Mouse (Mus musculus) stomach, postnatal 0 days (tissue): ENCODE data around the gene Zranb2.

Experiments used
- CTCF ChIP-seq: IDR thresholded peaks from 2 replicates; pipeline ENCODE4 v1.5.1; 2016; ENCODE audit warnings: antibody characterized with exemption, low read depth, mild to moderate bottlenecking, moderate library complexity
- EP300 ChIP-seq: optimal IDR thresholded peaks from 2 replicates; pipeline ENCODE3; 2016; ENCODE audit warnings: antibody characterized with exemption

DNA sequence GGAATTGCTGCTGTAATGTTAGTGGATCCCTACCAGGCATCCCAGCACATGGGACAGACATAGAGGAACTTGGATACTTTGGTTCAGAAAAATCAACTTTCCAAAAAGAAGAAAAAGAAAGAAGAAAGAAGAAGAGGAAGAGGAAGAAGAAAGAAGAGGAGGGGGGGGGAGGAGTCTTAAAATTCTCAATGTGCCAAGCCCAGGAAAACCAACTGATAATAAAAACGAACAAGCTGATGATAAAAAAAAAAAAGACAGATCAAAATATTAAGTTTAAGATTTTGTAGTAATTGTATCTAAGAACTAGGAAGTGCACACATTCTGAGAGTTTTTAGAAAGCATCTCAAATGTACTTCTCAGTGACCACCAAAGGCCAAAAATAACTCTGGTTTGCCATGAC, 42.9 kb downstream of the Zranb2 start:
- no peak for TF ChIP-seq EP300
- TF ChIP-seq CTCF = no peak
